Comparison of ENCODE assay signal across 23 mouse cellular contexts in genomic region chr11:52728479-52728878, GRCm38 (mm10). TPM values are rescaled to one million over a fixed set of nuclear protein-coding genes. Genes with fewer than 3 reads are reported as not detected.
DNase-seq lines count a peak whose midpoint lies in the region; ATAC-seq lines count a peak whose summit lies in the region.
"Had no signal": no experiment of that assay in that cellular context is flagged by ENCODE, and none has a peak within 500 bp of the region (broad histone marks: within the 10 kb centered on the region; RNA-seq: fewer than 3 reads in every experiment).

No protein-coding gene starts in this region.

- no peaks in the 10 kb centered on the region for H3K4me1 ChIP-seq in hindbrain, embryonic 16.5 days (ENCODE audit: control insufficient read depth, insufficient read depth, low read depth, low read length)
- H3K4me1 ChIP-seq in hindbrain, embryonic 12.5 days, result 0 out of 2 replicates have a peak, but pooled peaks cover 4% of the 10 kb centered on the region
- peaks cover 5% of the 10 kb centered on the region; the same call in 1 of the 2 replicates for H3K4me1 ChIP-seq in midbrain, embryonic 13.5 days (replicated peaks)
- no peaks in the 10 kb centered on the region for H3K4me1 ChIP-seq in midbrain, embryonic 16.5 days (ENCODE audit: control insufficient read depth, insufficient read depth, low read length)
- H3K4me1 ChIP-seq: embryonic facial prominence, embryonic 12.5 days; forebrain, embryonic 13.5 days; heart, embryonic 15.5 days had no signal

- 54% methylated on average over 15 of the region's 15 CpGs for WGBS in hindbrain, embryonic 16.5 days
- WGBS in hindbrain, embryonic 12.5 days, result 69% methylated on average over 15 of the region's 15 CpGs
- 67% methylated on average over 15 of the region's 15 CpGs for WGBS in midbrain, embryonic 13.5 days
- WGBS in midbrain, embryonic 16.5 days, result 52% methylated on average over 15 of the region's 15 CpGs

- no peak overlapping the region for H3K9ac ChIP-seq in hindbrain, embryonic 16.5 days (ENCODE audit: low read depth, low read length)
- H3K9ac ChIP-seq in hindbrain, embryonic 12.5 days, result no peak overlapping the region
- H3K9ac ChIP-seq in midbrain, embryonic 13.5 days (replicated peaks), result no peak overlapping the region
- H3K9ac ChIP-seq in midbrain, embryonic 16.5 days (ENCODE audit: low read depth, low read length), result no peak overlapping the region
- H3K9ac ChIP-seq: embryonic facial prominence, embryonic 12.5 days; forebrain, embryonic 13.5 days; forebrain, postnatal 0 days; heart, embryonic 15.5 days had no signal

- no peaks in the 10 kb centered on the region for H3K36me3 ChIP-seq in hindbrain, embryonic 16.5 days (ENCODE audit: control insufficient read depth, insufficient read depth, low read length)
- H3K36me3 ChIP-seq in hindbrain, embryonic 12.5 days, result no peaks in the 10 kb centered on the region
- no peaks in the 10 kb centered on the region for H3K36me3 ChIP-seq in midbrain, embryonic 13.5 days
- no peaks in the 10 kb centered on the region for H3K36me3 ChIP-seq in midbrain, embryonic 16.5 days (ENCODE audit: control insufficient read depth, insufficient read depth, low read length)
- H3K36me3 ChIP-seq: embryonic facial prominence, embryonic 12.5 days; G1E; heart, embryonic 15.5 days had no signal

- H3K4me2 ChIP-seq in hindbrain, embryonic 16.5 days (ENCODE audit: low read length), result no peak overlapping the region
- H3K4me2 ChIP-seq in hindbrain, embryonic 12.5 days (replicated peaks), result no peak overlapping the region
- no peak overlapping the region for H3K4me2 ChIP-seq in midbrain, embryonic 13.5 days (replicated peaks)
- H3K4me2 ChIP-seq in midbrain, embryonic 16.5 days (ENCODE audit: low read length), result no peak overlapping the region
- H3K4me2 ChIP-seq: embryonic facial prominence, embryonic 12.5 days; forebrain, embryonic 13.5 days; heart, embryonic 11.5 days; heart, embryonic 15.5 days had no signal

- peak; percentile 65; the same call in 1 of the 2 replicates for ATAC-seq in hindbrain, embryonic 16.5 days
- no peak for ATAC-seq in hindbrain, embryonic 12.5 days (ENCODE audit: low FRiP score)
- 0 out of 2 replicates have a peak, but pooled peaks have one; percentile 45 for ATAC-seq in midbrain, embryonic 13.5 days
- ATAC-seq in midbrain, embryonic 16.5 days, result no peak
- ATAC-seq: CD4-positive, CD25-positive, alpha-beta regulatory T cell, adult 4 months; forebrain, embryonic 13.5 days; forebrain, postnatal 0 days had no signal

- H3K27me3 ChIP-seq in hindbrain, embryonic 16.5 days (replicated peaks; ENCODE audit: control insufficient read depth, insufficient read depth, low read length), result no peaks in the 10 kb centered on the region
- no peaks in the 10 kb centered on the region for H3K27me3 ChIP-seq in hindbrain, embryonic 12.5 days
- H3K27me3 ChIP-seq in midbrain, embryonic 13.5 days, result no peaks in the 10 kb centered on the region
- H3K27me3 ChIP-seq in midbrain, embryonic 16.5 days (ENCODE audit: control insufficient read depth, insufficient read depth, low read depth, low read length), result no peaks in the 10 kb centered on the region
- H3K27me3 ChIP-seq: embryonic facial prominence, embryonic 12.5 days; forebrain, embryonic 13.5 days; heart, embryonic 15.5 days had no signal

- no peak overlapping the region for H3K4me3 ChIP-seq in hindbrain, embryonic 16.5 days (ENCODE audit: low read length)
- no peak overlapping the region for H3K4me3 ChIP-seq in hindbrain, embryonic 12.5 days
- H3K4me3 ChIP-seq in midbrain, embryonic 13.5 days (replicated peaks), result no peak overlapping the region
- no peak overlapping the region for H3K4me3 ChIP-seq in midbrain, embryonic 16.5 days (ENCODE audit: low read depth, low read length)
- H3K4me3 ChIP-seq: embryonic facial prominence, embryonic 12.5 days; forebrain, embryonic 13.5 days; heart, adult 2 months; heart, embryonic 15.5 days had no signal

- no peak overlapping the region for H3K27ac ChIP-seq in hindbrain, embryonic 16.5 days (ENCODE audit: low read depth, low read length)
- H3K27ac ChIP-seq in hindbrain, embryonic 12.5 days, result no peak overlapping the region
- H3K27ac ChIP-seq in midbrain, embryonic 13.5 days, result no peak overlapping the region
- no peak overlapping the region for H3K27ac ChIP-seq in midbrain, embryonic 16.5 days (ENCODE audit: low read length)
- H3K27ac ChIP-seq: embryonic facial prominence, embryonic 12.5 days; forebrain, embryonic 13.5 days; heart, adult 2 months; heart, embryonic 15.5 days had no signal

- DNase-seq in cerebellum, postnatal 10 days, result peak; percentile 78 to 79
- DNase-seq in cerebellum, adult 9-10 months, result no peak
- peak; percentile 9 for DNase-seq in retina, postnatal 7 days (ENCODE audit: low read depth, low spot score)
- no peak for DNase-seq in spleen, adult 18-20 months
- DNase-seq: adrenal gland, postnatal 10 days; B cell, adult 2 months; cerebellum, adult 11 months; cerebellum, adult 9-11 months; embryo, embryonic 11 days; forebrain, postnatal 0 days; gastrocnemius, postnatal 14 days; heart, adult 2 months; heart, postnatal 14 days had no signal

- no peaks in the 10 kb centered on the region for H3K9me3 ChIP-seq in hindbrain, embryonic 16.5 days (ENCODE audit: control insufficient read depth, low read length)
- H3K9me3 ChIP-seq in hindbrain, embryonic 12.5 days (replicated peaks), result no peaks in the 10 kb centered on the region
- no peaks in the 10 kb centered on the region for H3K9me3 ChIP-seq in midbrain, embryonic 13.5 days
- no peaks in the 10 kb centered on the region for H3K9me3 ChIP-seq in midbrain, embryonic 16.5 days (replicated peaks; ENCODE audit: control insufficient read depth, low read length, poor library complexity, severe bottlenecking)
- H3K9me3 ChIP-seq: embryonic facial prominence, embryonic 12.5 days; forebrain, embryonic 13.5 days; G1E; heart, embryonic 15.5 days had no signal

RNA-seq across cellular contexts. Expression of gene Fstl4, which starts 36.0 kb away (rescaled TPM):
- 14.1 and 14.2 TPM in 2 replicates for polyA plus RNA-seq in hindbrain, embryonic 16.5 days (2015; fragmentation: Nextera tagmentation; extraction: Ambion mirVana)
- polyA plus RNA-seq in hindbrain, embryonic 12.5 days (2016; fragmentation: Nextera tagmentation; extraction: Ambion mirVana), result 5.3 and 5.6 TPM in 2 replicates
- 5.1 TPM in 2 replicates for polyA plus RNA-seq in midbrain, embryonic 13.5 days (2015; fragmentation: Nextera tagmentation; extraction: Ambion mirVana)
- 8.5 and 10.3 TPM in 2 replicates for polyA plus RNA-seq in midbrain, embryonic 16.5 days (2015; fragmentation: Nextera tagmentation; extraction: Ambion mirVana)
- polyA plus RNA-seq: CD4-positive, CD25-positive, alpha-beta regulatory T cell, adult 4 months; G1E had no signal

Comparison
In these comparisons a context has a peak if more than half of its experiments do, and no peak if none do; other contexts are left out.
1. DNase-seq: peak in cerebellum, postnatal 10 days (2 of 2) and retina, postnatal 7 days (single experiment); none in cerebellum, adult 9-10 months (single experiment) and spleen, adult 18-20 months (0 of 2).
2. ATAC-seq: peak in hindbrain, embryonic 16.5 days (single experiment) and midbrain, embryonic 13.5 days (single experiment); none in hindbrain, embryonic 12.5 days (single experiment) and midbrain, embryonic 16.5 days (single experiment).